Mouse (Mus musculus) layer of hippocampus, postnatal 10 days (tissue): Measurements from ENCODE around the gene Wdr37. TPM values are rescaled to one million over a fixed set of nuclear protein-coding genes. Genes with fewer than 3 reads are reported as not detected.

Source experiments
- DNase-seq, 2 experiments: peaks; one replicate each; pipeline ENCODE4 v3.0.0; 2021; ENCODE audit warnings: low spot score in 2 of 2
- microRNA-seq, 2 experiments: library from miRNA; unstranded; fragments of <30 nt; microRNA quantifications; one replicate each; pipeline ENCODE4 v1.2.0; 2021
- total RNA-seq, 2 experiments: library from RNA; stranded (reverse); gene quantifications; 2 replicates each; pipeline ENCODE4 v1.2.3; 2021

Gene Wdr37
- total RNA-seq, 2 experiments from 2014 or later = 85.6 to 86.1 TPM

DNA sequence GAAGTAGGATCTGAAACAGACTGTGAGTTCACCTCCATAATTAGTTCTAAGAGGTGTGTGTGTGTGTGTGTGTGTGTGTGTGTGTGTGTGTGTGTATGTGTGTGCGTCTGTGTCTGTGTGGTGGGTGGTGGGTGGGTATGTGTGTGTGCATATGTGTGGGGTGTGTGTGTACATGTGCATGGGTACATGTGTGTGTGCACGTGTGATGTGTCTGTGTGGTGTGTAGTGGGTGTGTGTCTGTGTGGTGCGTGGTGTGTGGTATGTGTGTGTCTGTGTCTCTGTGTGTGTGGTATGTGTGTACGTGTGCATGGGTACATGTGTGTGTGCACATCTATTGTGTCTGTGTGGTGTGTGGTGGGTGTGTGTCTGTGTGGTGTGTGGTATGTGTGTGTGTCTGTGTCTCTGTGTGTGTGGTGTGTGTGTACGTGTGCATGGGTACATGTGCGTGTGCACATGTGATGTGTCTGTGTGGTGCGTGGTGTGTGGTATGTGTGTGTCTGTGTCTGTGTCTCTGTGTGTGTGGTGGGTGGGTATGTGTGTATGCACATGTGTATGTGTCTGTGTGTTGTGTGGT, 102.0 kb downstream of the Wdr37 start:
- no peak for DNase-seq

DNA sequence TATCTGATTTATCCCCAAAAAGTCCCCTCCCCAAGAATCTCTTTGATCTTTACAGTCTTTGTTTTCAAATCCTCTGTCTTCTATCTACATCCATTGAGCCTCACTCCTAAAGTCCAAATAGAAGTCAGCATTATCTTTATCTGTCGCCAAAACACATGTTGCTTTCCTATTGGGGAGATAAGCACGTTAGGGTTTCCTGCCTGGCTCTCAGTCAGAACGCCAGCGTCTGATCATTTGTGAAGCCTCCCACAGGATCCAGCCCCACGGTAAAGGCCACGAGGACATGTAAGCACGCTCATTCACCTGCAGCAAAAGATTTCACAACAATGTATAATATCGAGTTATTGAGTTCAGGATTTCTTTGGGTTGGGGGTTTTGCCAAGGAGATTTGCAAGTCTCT, 110.8 kb downstream of the Wdr37 start:
- no peak for DNase-seq

Small RNA genes within 50 kb of the gene (microRNA-seq; reads per million reads assigned to microRNA genes)
- 0 reads per million in 2 experiments for gene Gm22750

Other genes starting within 250 kb of the Wdr37 start
- gene Idi1, start 13.6 kb upstream of the Wdr37 start, total RNA-seq = 10 to 100 TPM; 60.3 to 64.6 TPM
- not detected for gene Gm9745, start 76.3 kb upstream of the Wdr37 start, total RNA-seq
- gene Idi2, start 81.0 kb upstream of the Wdr37 start, total RNA-seq = not detected
- 10 to 100 TPM; 43.2 to 43.4 TPM for gene Gtpbp4, start 124.2 kb upstream of the Wdr37 start, total RNA-seq
- 10 to 100 TPM; 95.8 to 98.1 TPM for gene Larp4b, start 222.0 kb upstream of the Wdr37 start, total RNA-seq